Mouse (Mus musculus): ENCODE results near the gene 2300003K06Rik. TPM values are rescaled to one million over a fixed set of nuclear protein-coding genes. Genes with fewer than 3 reads are reported as not detected.
"Not testable (repeated sequence)": the region's sequence is repeated elsewhere in the genome, so short reads cannot be mapped to it uniquely, and the experiment has no call there.

2300003K06Rik gene
- polyA plus RNA-seq (2015; fragmentation: Nextera tagmentation; extraction: Ambion mirVana), result not detected in 2 replicates

- no peaks in the 10 kb centered on the region for H3K9me3 ChIP-seq (replicated peaks)
- H3K27me3 ChIP-seq, result no peaks in the 10 kb centered on the region
- H3K27ac ChIP-seq, result no peak within 1 kb of the TSS
- no peak within 1 kb of the TSS for H3K4me3 ChIP-seq
- no peaks in the 10 kb centered on the region for H3K36me3 ChIP-seq
- WGBS, result 69% methylated on average over 1 of the region's 1 CpGs
- ATAC-seq (replicated peaks; ENCODE audit: insufficient number of reproducible peaks, insufficient read depth, low FRiP score, low read depth), result no peak
- no peak within 1 kb of the TSS for H3K9ac ChIP-seq
- H3K4me1 ChIP-seq (replicated peaks), result no peaks in the 10 kb centered on the region
- no peak within 1 kb of the TSS for H3K4me2 ChIP-seq
Observed at GRCm38 (mm10) chr11:99837966-99838365, at the start of gene 2300003K06Rik. Gene 2300003K06Rik, minus strand, starts transcription at chr11:99838066.

- whole genome bisulfite sequencing, result 43% methylated on average over 1 of the region's 1 CpGs
- not testable (repeated sequence) for H3K27ac ChIP-seq; H3K9me3 ChIP-seq (replicated peaks); ATAC-seq (replicated peaks; ENCODE audit: insufficient number of reproducible peaks, insufficient read depth, low FRiP score, low read depth); H3K4me1 ChIP-seq (replicated peaks); H3K27me3 ChIP-seq; H3K4me2 ChIP-seq; H3K4me3 ChIP-seq; H3K9ac ChIP-seq; H3K36me3 ChIP-seq
Observed at GRCm38 (mm10) chr11:99878887-99879286, 41.0 kb upstream of the 2300003K06Rik start, which contains the start of gene Gm11567. Gene Gm11567, plus strand, starts transcription at chr11:99879187.

DNA sequence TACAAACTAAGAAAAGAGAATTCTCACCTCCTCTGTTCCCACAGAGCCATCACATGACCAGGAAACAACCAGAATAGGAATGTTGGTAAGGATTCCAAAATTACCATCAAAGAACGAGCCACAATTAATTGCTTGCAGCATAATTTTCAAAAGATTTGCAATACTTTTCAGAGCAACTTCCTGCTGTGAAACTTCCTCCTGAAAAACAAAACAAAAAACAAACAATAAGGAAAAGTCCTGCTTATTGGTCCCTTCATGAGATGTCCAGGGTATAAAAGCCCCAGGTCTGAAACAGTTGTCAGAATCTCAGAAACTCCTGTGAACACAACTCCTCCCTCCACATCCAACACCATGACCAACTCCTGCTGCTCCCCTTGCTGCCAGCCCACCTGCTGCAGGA, 35.2 kb upstream of the 2300003K06Rik start, which contains the start of gene Krtap9-1:
TSS of gene Krtap9-1 (plus strand) at position 301 of the 400 bp plus-strand sequence.
- WGBS, result 65% methylated on average over 1 of the region's 1 CpGs

DNA sequence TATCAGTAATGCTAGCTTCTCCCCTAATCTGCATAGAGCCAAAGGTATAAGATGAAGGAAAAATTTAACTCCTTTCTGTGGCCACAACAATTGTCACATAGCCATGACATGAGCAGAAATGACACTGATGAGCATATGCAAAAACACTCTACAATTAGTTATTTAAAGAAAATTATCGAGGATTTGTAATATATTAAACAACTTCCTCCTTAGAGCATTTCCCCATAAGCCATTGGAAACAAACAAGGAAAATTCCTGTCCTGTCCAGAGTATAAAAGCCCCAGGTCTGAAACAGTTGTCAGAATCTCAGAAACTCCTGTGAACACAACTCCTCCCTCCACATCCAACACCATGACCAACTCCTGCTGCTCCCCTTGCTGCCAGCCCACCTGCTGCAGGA, 26.3 kb upstream of the 2300003K06Rik start, which contains the start of gene Gm11559:
TSS of gene Gm11559 (plus strand) at position 301 of the 400 bp plus-strand sequence.
- H3K4me2 ChIP-seq; H3K27ac ChIP-seq; H3K9me3 ChIP-seq (replicated peaks); ATAC-seq (replicated peaks; ENCODE audit: insufficient number of reproducible peaks, insufficient read depth, low FRiP score, low read depth); H3K27me3 ChIP-seq; H3K4me3 ChIP-seq; H3K4me1 ChIP-seq (replicated peaks); H3K36me3 ChIP-seq; H3K9ac ChIP-seq: not testable (repeated sequence)
- 32% methylated on average over 1 of the region's 1 CpGs for WGBS

More for the DNA sequence above, 35.2 kb upstream of the 2300003K06Rik start, which contains the start of gene Krtap9-1:
- H3K4me3 ChIP-seq; ATAC-seq (replicated peaks; ENCODE audit: insufficient number of reproducible peaks, insufficient read depth, low FRiP score, low read depth); H3K36me3 ChIP-seq; H3K27me3 ChIP-seq; H3K9me3 ChIP-seq (replicated peaks); H3K4me2 ChIP-seq; H3K9ac ChIP-seq; H3K4me1 ChIP-seq (replicated peaks); H3K27ac ChIP-seq: not testable (repeated sequence)

- no peaks in the 10 kb centered on the region for H3K27me3 ChIP-seq
- no peaks in the 10 kb centered on the region for H3K4me1 ChIP-seq (replicated peaks)
- no peak overlapping the region for H3K4me2 ChIP-seq
- ATAC-seq (replicated peaks; ENCODE audit: insufficient number of reproducible peaks, insufficient read depth, low FRiP score, low read depth), result no peak
- H3K9ac ChIP-seq, result no peak overlapping the region
- H3K36me3 ChIP-seq, result no peaks in the 10 kb centered on the region
- no peak overlapping the region for H3K27ac ChIP-seq
- no peak overlapping the region for H3K4me3 ChIP-seq
- 74% methylated on average over 2 of the region's 2 CpGs for WGBS
- H3K9me3 ChIP-seq (replicated peaks), result no peaks in the 10 kb centered on the region
Observed at GRCm38 (mm10) chr11:99858761-99859160, 20.9 kb upstream of the 2300003K06Rik start.

DNA sequence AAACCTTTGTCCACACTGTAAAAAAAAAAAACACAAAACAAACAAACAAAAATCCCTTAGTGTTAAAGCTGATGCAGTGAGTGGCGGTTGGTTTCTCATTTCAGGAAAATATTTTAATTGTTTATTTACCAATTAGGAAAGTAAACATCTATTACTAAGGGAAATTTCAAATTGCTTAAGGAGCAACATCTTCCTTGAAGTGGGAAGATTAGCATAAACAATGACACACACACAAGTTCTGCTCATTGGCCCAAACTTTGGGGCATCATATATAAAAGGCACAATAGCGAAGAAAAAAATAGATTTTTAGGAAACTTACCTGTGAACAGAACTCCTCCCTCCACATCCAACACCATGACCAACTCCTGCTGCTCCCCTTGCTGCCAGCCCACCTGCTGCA, 19.8 kb upstream of the 2300003K06Rik start, which contains the start of gene Gm11568:
TSS of gene Gm11568 (plus strand) at position 301 of the 400 bp plus-strand sequence.
- no peak within 1 kb of the TSS for H3K4me3 ChIP-seq
- H3K27me3 ChIP-seq, result no peaks in the 10 kb centered on the region
- WGBS, result 83% methylated on average over 2 of the region's 2 CpGs
- no peak within 1 kb of the TSS for H3K9ac ChIP-seq
- no peak within 1 kb of the TSS for H3K4me2 ChIP-seq
- H3K4me1 ChIP-seq (replicated peaks), result no peaks in the 10 kb centered on the region
- H3K36me3 ChIP-seq, result no peaks in the 10 kb centered on the region
- ATAC-seq (replicated peaks; ENCODE audit: insufficient number of reproducible peaks, insufficient read depth, low FRiP score, low read depth), result no peak
- no peak within 1 kb of the TSS for H3K27ac ChIP-seq
- H3K9me3 ChIP-seq (replicated peaks), result no peaks in the 10 kb centered on the region

DNA sequence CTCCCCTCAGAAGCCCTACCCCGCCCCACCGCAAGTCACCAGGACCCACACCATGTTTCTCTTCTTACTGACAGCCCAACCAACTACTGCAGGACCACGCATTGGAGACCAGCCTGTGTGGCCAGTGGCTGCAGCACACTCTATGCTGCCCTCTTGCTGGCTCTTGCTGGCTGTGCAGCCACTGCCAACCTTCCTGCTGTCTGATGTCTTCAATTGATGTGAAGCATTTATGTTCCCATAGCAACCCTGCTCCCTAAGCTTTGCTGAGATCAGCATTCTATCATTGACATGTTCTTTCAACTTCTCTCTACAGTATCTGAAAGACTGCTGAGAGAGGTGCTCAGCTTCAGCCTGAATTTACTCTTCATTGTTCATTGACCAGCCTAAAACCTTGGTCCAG, 16.3 kb upstream of the 2300003K06Rik start:
- no peaks in the 10 kb centered on the region for H3K27me3 ChIP-seq
- H3K9ac ChIP-seq, result no peak overlapping the region
- H3K4me1 ChIP-seq (replicated peaks), result no peaks in the 10 kb centered on the region
- no peak for ATAC-seq (replicated peaks; ENCODE audit: insufficient number of reproducible peaks, insufficient read depth, low FRiP score, low read depth)
- H3K36me3 ChIP-seq, result no peaks in the 10 kb centered on the region
- H3K9me3 ChIP-seq (replicated peaks), result no peaks in the 10 kb centered on the region
- no peak overlapping the region for H3K4me3 ChIP-seq
- H3K27ac ChIP-seq, result no peak overlapping the region
- 48% methylated on average over 3 of the region's 3 CpGs for WGBS
- no peak overlapping the region for H3K4me2 ChIP-seq

- Histone ChIP-seq H3K27me3 (no peaks in the 10 kb centered on the region), H3K9ac (no peak within 1 kb of the TSS), H3K4me2 (no peak within 1 kb of the TSS), H3K27ac (no peak within 1 kb of the TSS), H3K36me3 (no peaks in the 10 kb centered on the region), H3K9me3 (replicated peaks) (no peaks in the 10 kb centered on the region), H3K4me1 (replicated peaks) (no peaks in the 10 kb centered on the region), H3K4me3 (no peak within 1 kb of the TSS)
- ATAC-seq (replicated peaks; ENCODE audit: insufficient number of reproducible peaks, insufficient read depth, low FRiP score, low read depth), result no peak
Observed at GRCm38 (mm10) chr11:99851508-99851907, 13.6 kb upstream of the 2300003K06Rik start, which contains the start of gene Krtap4-16. Gene Krtap4-16, minus strand, starts transcription at chr11:99851608.

GRCm38 (mm10) chr11:99846746-99847145, 8.9 kb upstream of the 2300003K06Rik start:
- WGBS, result 77% methylated on average over 2 of the region's 2 CpGs
- no peaks in the 10 kb centered on the region for H3K9me3 ChIP-seq (replicated peaks)
- H3K27me3 ChIP-seq, result no peaks in the 10 kb centered on the region
- H3K4me1 ChIP-seq (replicated peaks), result no peaks in the 10 kb centered on the region
- no peak for ATAC-seq (replicated peaks; ENCODE audit: insufficient number of reproducible peaks, insufficient read depth, low FRiP score, low read depth)
- no peaks in the 10 kb centered on the region for H3K36me3 ChIP-seq
- no peak overlapping the region for H3K4me3 ChIP-seq
- H3K4me2 ChIP-seq, result no peak overlapping the region
- no peak overlapping the region for H3K9ac ChIP-seq
- H3K27ac ChIP-seq, result no peak overlapping the region

- H3K4me3 ChIP-seq, result no peak overlapping the region
- WGBS, result 72% methylated on average over 1 of the region's 1 CpGs
- no peak for ATAC-seq (replicated peaks; ENCODE audit: insufficient number of reproducible peaks, insufficient read depth, low FRiP score, low read depth)
- no peaks in the 10 kb centered on the region for H3K4me1 ChIP-seq (replicated peaks)
- no peak overlapping the region for H3K4me2 ChIP-seq
- no peak overlapping the region for H3K9ac ChIP-seq
- H3K36me3 ChIP-seq, result no peaks in the 10 kb centered on the region
- no peaks in the 10 kb centered on the region for H3K9me3 ChIP-seq (replicated peaks)
- no peak overlapping the region for H3K27ac ChIP-seq
- H3K27me3 ChIP-seq, result no peaks in the 10 kb centered on the region
Observed at GRCm38 (mm10) chr11:99842185-99842584, 4.3 kb upstream of the 2300003K06Rik start.

- not testable (repeated sequence) for H3K9ac ChIP-seq; H3K9me3 ChIP-seq (replicated peaks); H3K4me3 ChIP-seq; H3K36me3 ChIP-seq; H3K4me2 ChIP-seq; H3K27ac ChIP-seq; H3K27me3 ChIP-seq; ATAC-seq (replicated peaks; ENCODE audit: insufficient number of reproducible peaks, insufficient read depth, low FRiP score, low read depth); H3K4me1 ChIP-seq (replicated peaks)
- WGBS, result 73% methylated on average over 2 of the region's 2 CpGs
Observed at GRCm38 (mm10) chr11:99815566-99815965, 22.3 kb downstream of the 2300003K06Rik start, which contains the start of gene Gm11564. Gene Gm11564, minus strand, starts transcription at chr11:99815666.

DNA sequence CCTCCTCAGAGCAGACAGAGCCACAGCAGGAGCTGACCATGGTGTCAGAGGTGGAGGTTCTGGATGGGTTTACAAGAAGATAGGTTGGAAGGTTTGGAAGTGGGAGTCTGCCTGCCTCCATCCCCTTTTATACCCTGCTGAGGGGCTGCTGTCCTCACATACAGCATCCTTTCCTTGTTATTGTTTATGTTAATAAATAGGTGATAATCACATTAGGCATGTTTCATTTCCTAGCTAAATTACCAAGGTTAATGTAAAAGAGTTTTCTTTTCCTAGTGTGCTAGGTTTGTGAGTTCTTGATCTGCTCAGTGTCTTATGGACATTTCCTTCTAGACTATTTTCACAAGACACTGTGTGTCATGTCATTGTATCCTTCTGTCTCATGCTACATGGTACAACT, 28.1 kb downstream of the 2300003K06Rik start, which contains the start of gene Krtap4-13:
TSS of gene Krtap4-13 (minus strand) at position 101 of the 400 bp plus-strand sequence.
- not testable (repeated sequence) for H3K27ac ChIP-seq; H3K4me3 ChIP-seq; H3K4me1 ChIP-seq (replicated peaks); H3K27me3 ChIP-seq; H3K9me3 ChIP-seq (replicated peaks); H3K4me2 ChIP-seq; H3K36me3 ChIP-seq; ATAC-seq (replicated peaks; ENCODE audit: insufficient number of reproducible peaks, insufficient read depth, low FRiP score, low read depth); H3K9ac ChIP-seq
